Mouse (Mus musculus) cortical plate, adult 2 months (tissue): ENCODE results near the gene Bcor.

Experiments used
- CTCF ChIP-seq: fragments of 200-500 bp; IDR thresholded peaks from 2 replicates; pipeline ENCODE4 v1.5.1; 2011; ENCODE audit warnings: mild to moderate bottlenecking, control low read depth, low read length; ENCODE audit not compliant: insufficient read depth; ENCODE audit errors: extremely low read depth
- POLR2A ChIP-seq: fragments of 200-500 bp; IDR thresholded peaks from 2 replicates; pipeline ENCODE4 v1.6.1; 2011; ENCODE audit warnings: mild to moderate bottlenecking, low read length, control low read depth; ENCODE audit not compliant: insufficient read depth; ENCODE audit errors: extremely low read depth

DNA sequence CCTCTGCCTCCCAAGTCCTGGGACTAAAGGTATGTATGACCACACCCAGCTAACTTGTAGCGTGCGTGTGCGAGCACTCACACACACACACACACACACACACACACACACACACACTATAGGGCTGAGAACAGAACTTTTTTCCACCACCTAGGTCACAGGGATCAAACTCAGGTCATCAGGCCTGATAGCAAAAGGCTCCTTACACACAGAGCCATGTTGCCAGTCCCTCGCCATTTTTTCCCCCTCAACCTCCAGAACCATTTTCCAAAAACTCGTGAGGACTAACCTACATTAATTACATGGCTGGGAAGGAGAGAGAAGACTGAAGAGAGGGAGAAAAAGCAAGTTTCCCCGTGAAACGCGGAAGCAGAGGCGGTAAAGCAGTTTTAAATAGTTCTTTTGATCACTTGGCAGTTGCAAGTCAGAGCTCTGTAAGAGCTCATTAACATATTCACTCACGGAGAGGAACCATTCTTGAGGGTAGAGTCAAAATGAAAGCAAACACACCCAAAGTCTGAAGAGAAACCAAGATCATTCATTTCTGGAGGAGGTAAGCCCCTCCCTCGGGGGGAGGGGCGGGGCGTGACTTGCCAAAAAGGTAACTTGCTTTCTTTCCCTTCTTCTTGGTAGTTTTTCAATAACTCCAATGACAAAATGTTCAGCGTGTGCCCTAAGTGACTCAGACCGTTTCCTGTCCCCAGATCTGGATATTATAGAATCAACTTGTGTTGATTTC lies 145.3 kb downstream of the Bcor start:
- TF ChIP-seq CTCF (no peak), POLR2A (no peak)
